Mouse (Mus musculus): ENCODE measurements around the gene Pnmal1. TPM values are rescaled to one million over a fixed set of nuclear protein-coding genes. Genes with fewer than 3 reads are reported as not detected.
A peak's percentile ranks its signal among the peaks of the same experiment; 100 is the strongest.

Pnmal1 gene
- polyA plus RNA-seq, 1 experiment from 2014 or later, result 0.30 TPM

GRCm38 (mm10) chr7:16999233-16999632 is 39.8 kb downstream of the Pnmal1 start:
- peaks cover 73% of the 10 kb centered on the region for H3K36me3 ChIP-seq
- DNase-seq (ENCODE audit: low spot score), result no peak
- H3K4me1 ChIP-seq, result peaks cover 33% of the 10 kb centered on the region
- no peaks in the 10 kb centered on the region for H3K27me3 ChIP-seq (ENCODE audit: insufficient read depth, poor library complexity, severe bottlenecking)
- no peaks in the 10 kb centered on the region for H3K9me3 ChIP-seq
- WGBS, result 35% methylated on average over 4 of the region's 4 CpGs
- H3K4me3 ChIP-seq, result no peak overlapping the region
- H3K27ac ChIP-seq, result peak overlapping the region; percentile 7; the same call in 1 of the 2 replicates

GRCm38 (mm10) chr7:16999650-17000049 is 40.2 kb downstream of the Pnmal1 start:
- Histone ChIP-seq H3K27me3 (ENCODE audit: insufficient read depth, poor library complexity, severe bottlenecking) (no peaks in the 10 kb centered on the region), H3K4me1 (peaks cover 32% of the 10 kb centered on the region), H3K9me3 (no peaks in the 10 kb centered on the region), H3K4me3 (no peak overlapping the region), H3K36me3 (peaks cover 77% of the 10 kb centered on the region), H3K27ac (peak overlapping the region; percentile 7; the same call in 1 of the 2 replicates)
- 19% methylated on average over 4 of the region's 4 CpGs for WGBS
- peak; percentile 92 for DNase-seq (ENCODE audit: low spot score)

- no peak overlapping the region for H3K27ac ChIP-seq
- peaks cover 5% of the 10 kb centered on the region; the same call in 1 of the 2 replicates for H3K4me1 ChIP-seq
- no peaks in the 10 kb centered on the region for H3K27me3 ChIP-seq (ENCODE audit: insufficient read depth, poor library complexity, severe bottlenecking)
- 13% methylated on average over 7 of the region's 7 CpGs for WGBS
- peak; percentile 89 for DNase-seq (ENCODE audit: low spot score)
- H3K4me3 ChIP-seq, result no peak overlapping the region
- H3K36me3 ChIP-seq, result peaks cover 79% of the 10 kb centered on the region
- no peaks in the 10 kb centered on the region for H3K9me3 ChIP-seq
Measured at GRCm38 (mm10) chr7:17002375-17003195, 43.1 kb downstream of the Pnmal1 start.

DNA sequence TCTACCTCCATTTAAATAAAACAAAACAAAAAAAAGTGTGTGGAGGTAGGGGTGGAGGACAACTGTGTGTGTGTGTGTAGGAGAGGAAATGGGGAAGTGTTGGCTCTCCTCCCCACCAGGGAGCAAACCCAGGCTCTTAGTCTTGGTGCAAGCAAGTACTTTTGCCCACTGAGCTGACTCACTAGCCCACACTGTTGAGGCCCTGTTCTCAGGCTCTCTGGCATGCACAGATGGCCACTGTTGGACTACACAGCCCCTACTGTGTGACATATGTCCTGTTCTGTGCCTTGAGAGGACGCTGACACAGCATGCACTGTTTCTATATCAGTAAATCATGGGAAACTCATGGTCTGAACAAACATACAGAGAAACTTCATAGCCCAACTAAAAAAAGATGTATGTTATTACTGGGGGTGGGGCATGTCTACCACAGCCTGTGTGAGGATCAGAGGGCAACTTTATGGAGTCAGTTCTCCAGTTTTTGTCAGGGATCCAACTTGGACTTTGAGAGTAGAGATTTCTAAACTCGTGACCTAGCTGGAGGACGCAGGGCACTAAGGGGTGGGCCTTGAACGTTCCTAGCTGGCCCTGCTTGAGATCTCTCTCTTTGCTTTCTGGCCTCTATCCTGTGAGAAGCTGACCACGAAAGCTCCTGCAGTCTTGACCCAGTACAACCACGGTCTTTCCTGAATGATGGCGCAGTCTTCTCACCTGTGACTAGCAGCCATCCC is 43.9 kb downstream of the Pnmal1 start:
- WGBS, result 78% methylated on average over 7 of the region's 7 CpGs
- Histone ChIP-seq H3K4me3 (no peak overlapping the region), H3K27ac (no peak overlapping the region), H3K9me3 (no peaks in the 10 kb centered on the region), H3K36me3 (peaks cover 79% of the 10 kb centered on the region), H3K27me3 (ENCODE audit: insufficient read depth, poor library complexity, severe bottlenecking) (no peaks in the 10 kb centered on the region), H3K4me1 (peaks cover 4% of the 10 kb centered on the region; the same call in 1 of the 2 replicates)
- DNase-seq (ENCODE audit: low spot score), result no peak

GRCm38 (mm10) chr7:17004716-17005115 is 45.2 kb downstream of the Pnmal1 start:
- H3K4me1 ChIP-seq, result no peaks in the 10 kb centered on the region
- no peaks in the 10 kb centered on the region for H3K9me3 ChIP-seq
- peak overlapping the region; percentile 29; the same call in 1 of the 2 replicates for H3K27ac ChIP-seq
- H3K27me3 ChIP-seq (ENCODE audit: insufficient read depth, poor library complexity, severe bottlenecking), result no peaks in the 10 kb centered on the region
- H3K36me3 ChIP-seq, result peaks cover 82% of the 10 kb centered on the region
- no peak for DNase-seq (ENCODE audit: low spot score)
- whole genome bisulfite sequencing, result 80% methylated on average over 7 of the region's 7 CpGs
- no peak overlapping the region for H3K4me3 ChIP-seq

GRCm38 (mm10) chr7:17007300-17007699 is 47.8 kb downstream of the Pnmal1 start:
- WGBS, result 86% methylated on average over 4 of the region's 4 CpGs
- DNase-seq (ENCODE audit: low spot score), result no peak
- H3K27me3 ChIP-seq (ENCODE audit: insufficient read depth, poor library complexity, severe bottlenecking), result no peaks in the 10 kb centered on the region
- H3K27ac ChIP-seq, result no peak overlapping the region
- H3K4me3 ChIP-seq, result no peak overlapping the region
- H3K9me3 ChIP-seq, result no peaks in the 10 kb centered on the region
- no peaks in the 10 kb centered on the region for H3K4me1 ChIP-seq
- peaks cover 89% of the 10 kb centered on the region for H3K36me3 ChIP-seq

DNA sequence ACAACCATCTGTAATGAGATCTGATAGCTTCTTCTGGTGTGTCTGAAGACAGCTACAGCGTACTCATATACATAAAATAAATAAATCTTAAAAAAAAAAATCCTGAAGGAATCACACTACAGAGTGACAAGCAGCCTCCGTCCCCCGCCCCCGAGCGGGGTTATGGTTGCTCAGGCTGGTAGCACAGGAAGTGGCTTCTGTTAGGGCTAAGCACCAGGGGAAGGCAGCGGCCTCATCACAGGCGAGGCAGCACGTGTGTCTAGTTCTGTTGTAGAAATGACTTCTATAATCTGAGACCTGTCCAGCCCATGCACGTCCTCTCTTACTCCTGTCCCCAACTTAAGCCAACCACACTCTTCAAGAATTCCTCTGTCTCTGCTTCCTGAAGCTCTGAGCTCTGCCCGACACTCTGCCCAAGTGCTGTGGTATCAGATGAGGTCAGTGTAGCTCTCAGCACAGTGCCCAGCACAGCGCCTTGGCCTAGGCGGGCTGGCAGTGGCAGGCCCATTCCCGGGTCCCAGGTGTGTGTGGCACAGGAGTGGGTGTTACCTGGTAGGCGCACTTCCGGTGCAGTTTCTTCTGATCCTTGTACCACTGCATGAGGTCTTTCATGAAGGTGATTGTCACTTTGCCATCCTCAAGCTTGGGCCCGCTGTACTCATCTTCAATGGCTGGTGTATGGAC is 50.0 kb downstream of the Pnmal1 start:
- Histone ChIP-seq H3K4me3 (no peak overlapping the region), H3K4me1 (no peaks in the 10 kb centered on the region)
- 90% methylated on average over 16 of the region's 16 CpGs for WGBS

DNA sequence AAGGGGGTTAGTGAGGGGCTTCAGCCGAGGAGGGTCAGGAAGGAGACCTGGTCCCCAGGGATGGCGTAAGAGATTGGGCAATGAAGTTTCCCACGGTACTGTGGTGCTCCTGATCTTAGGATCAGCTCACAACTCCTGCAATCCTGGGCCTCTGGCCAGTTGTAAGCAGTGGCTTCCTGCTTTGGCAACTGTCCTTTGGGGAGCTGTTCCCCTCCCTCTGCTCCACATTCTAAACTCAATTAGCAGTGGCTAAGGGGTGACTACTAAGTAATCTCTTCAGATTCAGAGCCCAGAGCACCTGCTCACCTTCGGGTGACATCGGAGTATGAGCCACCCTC is 50.5 kb downstream of the Pnmal1 start:
- Histone ChIP-seq H3K27ac (no peak overlapping the region), H3K4me1 (no peaks in the 10 kb centered on the region), H3K9me3 (no peaks in the 10 kb centered on the region), H3K36me3 (peaks cover 98% of the 10 kb centered on the region), H3K4me3 (no peak overlapping the region), H3K27me3 (ENCODE audit: insufficient read depth, poor library complexity, severe bottlenecking) (no peaks in the 10 kb centered on the region)
- DNase-seq (ENCODE audit: low spot score), result no peak
- 88% methylated on average over 5 of the region's 5 CpGs for WGBS

More for the DNA sequence above, 50.0 kb downstream of the Pnmal1 start:
- H3K36me3 ChIP-seq, result peaks cover 98% of the 10 kb centered on the region
- DNase-seq (ENCODE audit: low spot score), result no peak
- H3K9me3 ChIP-seq, result no peaks in the 10 kb centered on the region
- no peaks in the 10 kb centered on the region for H3K27me3 ChIP-seq (ENCODE audit: insufficient read depth, poor library complexity, severe bottlenecking)
- no peak overlapping the region for H3K27ac ChIP-seq

DNA sequence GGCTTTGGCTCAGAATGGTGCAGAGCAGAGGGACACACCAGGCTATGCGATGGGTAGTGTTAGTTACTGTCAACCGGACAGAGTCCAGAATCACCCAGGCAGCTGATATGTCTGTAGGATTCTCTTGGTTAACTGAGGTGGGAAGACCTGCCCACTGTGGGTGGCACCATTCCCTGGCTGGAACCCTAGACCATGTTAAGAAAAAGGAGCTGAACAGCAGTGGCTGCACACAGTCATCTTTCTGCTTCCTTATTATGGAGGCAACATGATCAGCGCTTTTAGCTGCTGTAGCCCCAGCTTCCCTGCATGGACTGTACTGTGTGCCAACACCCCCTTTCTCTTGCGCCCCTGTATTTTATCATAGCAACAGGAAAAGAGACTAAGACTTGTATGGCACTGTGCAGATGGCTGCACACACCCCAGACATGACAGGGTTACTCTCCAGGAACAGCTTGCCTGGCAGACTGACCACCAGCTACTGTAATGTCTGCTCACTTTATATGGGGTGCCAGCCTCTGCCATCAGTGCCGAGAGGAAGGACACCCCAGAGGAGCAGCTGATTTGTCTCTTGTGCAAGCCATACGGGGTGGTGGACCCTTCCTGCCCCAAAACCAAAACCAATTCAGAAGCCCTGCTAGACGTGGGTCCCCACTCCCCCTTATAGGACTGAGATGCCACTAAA is 52.6 kb downstream of the Pnmal1 start:
- WGBS, result 90% methylated on average over 7 of the region's 7 CpGs
- H3K36me3 ChIP-seq, result peaks cover 98% of the 10 kb centered on the region

More for the DNA sequence above, 52.6 kb downstream of the Pnmal1 start:
- no peaks in the 10 kb centered on the region for H3K27me3 ChIP-seq (ENCODE audit: insufficient read depth, poor library complexity, severe bottlenecking)
- H3K4me1 ChIP-seq, result peaks cover 4% of the 10 kb centered on the region
- H3K27ac ChIP-seq, result no peak overlapping the region
- no peak overlapping the region for H3K4me3 ChIP-seq
- no peaks in the 10 kb centered on the region for H3K9me3 ChIP-seq
- DNase-seq (ENCODE audit: low spot score), result no peak

Other genes with a start within 250 kb of the Pnmal1 start
- not detected in 2 replicates for gene Ceacam9, start 237.8 kb upstream of the Pnmal1 start, polyA plus RNA-seq (2016; fragmentation: Nextera tagmentation; extraction: Ambion mirVana)
- 243 and 270 TPM in 2 replicates for gene Ap2s1, start 221.3 kb upstream of the Pnmal1 start, polyA plus RNA-seq (2016; fragmentation: Nextera tagmentation; extraction: Ambion mirVana)
- 47.0 TPM in 2 replicates for gene Slc1a5, start 178.3 kb upstream of the Pnmal1 start, polyA plus RNA-seq (2016; fragmentation: Nextera tagmentation; extraction: Ambion mirVana)
- 101 and 107 TPM in 2 replicates for gene Strn4, start 143.8 kb upstream of the Pnmal1 start, polyA plus RNA-seq (2016; fragmentation: Nextera tagmentation; extraction: Ambion mirVana)
- gene Fkrp, start 142.9 kb upstream of the Pnmal1 start, polyA plus RNA-seq (2016; fragmentation: Nextera tagmentation; extraction: Ambion mirVana), result 29.5 and 36.7 TPM in 2 replicates
- 8.9 and 9.4 TPM in 2 replicates for gene Prkd2, start 116.8 kb upstream of the Pnmal1 start, polyA plus RNA-seq (2016; fragmentation: Nextera tagmentation; extraction: Ambion mirVana)
- gene Dact3, start 84.4 kb upstream of the Pnmal1 start, polyA plus RNA-seq (2016; fragmentation: Nextera tagmentation; extraction: Ambion mirVana), result 5.0 and 7.2 TPM in 2 replicates
- gene Gng8, start 67.9 kb upstream of the Pnmal1 start, polyA plus RNA-seq (2016; fragmentation: Nextera tagmentation; extraction: Ambion mirVana), result 3.0 and 6.3 TPM in 2 replicates
- gene Ptgir, start 53.2 kb upstream of the Pnmal1 start, polyA plus RNA-seq (2016; fragmentation: Nextera tagmentation; extraction: Ambion mirVana), result 0.15 and 0.51 TPM in 2 replicates
- 114 and 117 TPM in 2 replicates for gene Calm3, start 35.6 kb upstream of the Pnmal1 start, polyA plus RNA-seq (2016; fragmentation: Nextera tagmentation; extraction: Ambion mirVana)
- 1.7 and 2.2 TPM in 2 replicates for gene Pnmal2, start 15.0 kb upstream of the Pnmal1 start, polyA plus RNA-seq (2016; fragmentation: Nextera tagmentation; extraction: Ambion mirVana)
- gene Gm42372, start 23.4 kb downstream of the Pnmal1 start, polyA plus RNA-seq (2016; fragmentation: Nextera tagmentation; extraction: Ambion mirVana), result 0.22 and 0.24 TPM in 2 replicates
- 13.3 and 19.7 TPM in 2 replicates for gene Ccdc8, start 33.0 kb downstream of the Pnmal1 start, polyA plus RNA-seq (2016; fragmentation: Nextera tagmentation; extraction: Ambion mirVana)
- 112 and 124 TPM in 2 replicates for gene Ppp5c, start 68.2 kb downstream of the Pnmal1 start, polyA plus RNA-seq (2016; fragmentation: Nextera tagmentation; extraction: Ambion mirVana)
- gene Hif3a, start 102.7 kb downstream of the Pnmal1 start, polyA plus RNA-seq (2016; fragmentation: Nextera tagmentation; extraction: Ambion mirVana), result 18.2 and 31.3 TPM in 2 replicates
- 0.03 and 0.04 TPM in 2 replicates for gene Psg16, start 114.4 kb downstream of the Pnmal1 start, polyA plus RNA-seq (2016; fragmentation: Nextera tagmentation; extraction: Ambion mirVana)
- gene Ceacam3, start 190.6 kb downstream of the Pnmal1 start, polyA plus RNA-seq (2016; fragmentation: Nextera tagmentation; extraction: Ambion mirVana), result not detected in 2 replicates
- not detected in 2 replicates for gene Psg29, start 243.8 kb downstream of the Pnmal1 start, polyA plus RNA-seq (2016; fragmentation: Nextera tagmentation; extraction: Ambion mirVana)